Mouse (Mus musculus) ZHBTc4 (cell line): ENCODE measurements around the gene Ift80.
"Not testable (repeated sequence)": the region's sequence is repeated elsewhere in the genome, so short reads cannot be mapped to it uniquely, and the experiment has no call there.

Experiments
- DNase-seq: peaks from one replicate; pipeline ENCODE4 v3.0.0-alpha.2; 2011; ENCODE audit warnings: low read depth, low spot score

Ift80 gene

GRCm38 (mm10) chr3:68986550-68986949, 17.8 kb downstream of the Ift80 start:
- no peak for DNase-seq

GRCm38 (mm10) chr3:68980898-68981297, 23.5 kb downstream of the Ift80 start:
- no peak for DNase-seq

GRCm38 (mm10) chr3:68979187-68979586, 25.2 kb downstream of the Ift80 start:
- peak; percentile 10 for DNase-seq

GRCm38 (mm10) chr3:68977696-68978095, 26.7 kb downstream of the Ift80 start:
- no peak for DNase-seq

DNA sequence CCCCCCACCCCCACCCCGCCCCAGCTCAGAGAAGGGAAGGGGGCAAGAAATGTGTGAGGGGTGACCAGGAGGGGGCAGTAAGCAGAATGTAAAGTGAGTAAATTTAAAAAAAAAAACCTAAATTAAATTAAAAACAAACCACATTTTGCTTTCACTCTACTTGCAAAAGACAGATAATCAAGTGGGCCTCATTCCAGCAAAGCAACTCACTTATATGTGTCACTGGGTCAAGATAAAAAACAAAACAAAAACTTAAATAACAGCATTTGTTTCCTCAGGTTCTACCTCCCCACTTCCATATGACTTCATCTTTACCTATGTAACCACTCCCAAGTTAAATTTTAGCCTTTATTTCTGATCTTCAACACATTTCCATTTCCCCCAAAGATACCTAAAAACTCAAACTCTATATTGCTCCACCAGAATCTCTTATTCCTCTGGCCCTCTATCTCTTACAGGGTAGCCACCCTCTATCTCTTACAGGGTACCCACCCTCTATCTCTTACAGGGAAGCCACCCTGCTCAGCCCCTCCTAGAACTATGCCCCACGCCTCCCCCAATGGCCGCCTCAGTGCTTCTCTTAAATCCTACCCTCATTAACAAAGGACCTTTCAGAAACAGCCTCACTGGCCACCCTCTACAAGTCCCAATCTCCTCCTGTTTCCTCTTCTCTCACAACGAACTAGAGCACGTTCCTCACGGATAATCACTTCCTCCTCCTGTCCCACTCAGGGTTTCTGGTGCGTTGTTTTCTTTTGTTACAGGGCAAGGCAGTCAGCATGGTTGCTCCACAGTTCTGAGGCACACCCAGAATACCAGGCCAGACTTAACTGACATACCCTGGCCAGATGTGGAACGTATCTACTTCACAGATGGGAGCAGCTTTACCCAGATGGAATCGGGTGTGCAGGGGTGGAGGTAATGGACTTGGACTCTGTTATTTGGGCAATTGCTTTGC, 28.6 kb downstream of the Ift80 start:
- DNase-seq, result peak; percentile 58

GRCm38 (mm10) chr3:68974639-68975532, 29.5 kb downstream of the Ift80 start:
- no peak for DNase-seq

GRCm38 (mm10) chr3:68973574-68973973, 30.8 kb downstream of the Ift80 start:
- DNase-seq, result no peak

DNA sequence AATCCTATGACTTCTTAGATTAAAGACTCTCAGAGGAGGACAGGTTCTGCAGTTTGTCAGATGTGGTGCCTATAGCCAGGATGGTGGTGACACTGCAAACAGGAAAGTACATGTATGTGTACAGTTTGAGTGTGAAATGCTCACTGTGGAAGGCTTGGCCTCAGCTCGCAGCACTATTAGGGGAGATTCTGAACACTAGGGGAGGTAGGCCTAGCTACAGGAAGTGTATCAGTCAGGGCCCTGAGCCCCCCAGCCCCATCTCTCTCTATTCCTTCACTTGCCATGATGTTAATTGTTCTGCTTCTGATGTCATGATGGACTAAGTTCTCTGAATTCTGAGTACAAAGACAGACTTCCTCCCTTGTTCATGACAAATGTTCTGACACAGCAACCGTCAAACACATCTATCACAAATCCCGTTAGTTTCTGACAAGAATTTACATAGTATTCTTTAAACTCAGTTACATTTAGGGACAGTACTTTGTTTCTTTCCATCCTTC, 35.2 kb downstream of the Ift80 start:
- DNase-seq, result no peak

DNA sequence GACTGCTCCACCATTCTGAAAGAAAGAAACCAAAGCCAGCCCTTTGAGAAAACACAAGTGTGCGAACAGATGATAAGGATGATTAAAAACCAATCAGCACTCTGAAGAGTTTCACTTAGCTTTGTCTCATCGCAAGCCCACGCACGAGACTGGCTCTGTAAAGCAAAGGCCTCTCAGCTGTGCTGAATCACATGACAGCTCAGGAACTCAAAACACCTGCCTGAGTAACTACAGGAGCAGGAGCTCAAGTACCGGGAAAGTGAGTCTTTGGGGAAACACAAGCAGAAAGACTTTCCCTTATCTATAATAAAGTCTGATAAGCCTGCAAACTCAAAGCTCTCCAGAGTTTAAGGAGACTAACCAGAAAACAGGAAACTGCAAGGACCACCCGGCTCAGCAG, 37.0 kb downstream of the Ift80 start:
- DNase-seq, result no peak

DNA sequence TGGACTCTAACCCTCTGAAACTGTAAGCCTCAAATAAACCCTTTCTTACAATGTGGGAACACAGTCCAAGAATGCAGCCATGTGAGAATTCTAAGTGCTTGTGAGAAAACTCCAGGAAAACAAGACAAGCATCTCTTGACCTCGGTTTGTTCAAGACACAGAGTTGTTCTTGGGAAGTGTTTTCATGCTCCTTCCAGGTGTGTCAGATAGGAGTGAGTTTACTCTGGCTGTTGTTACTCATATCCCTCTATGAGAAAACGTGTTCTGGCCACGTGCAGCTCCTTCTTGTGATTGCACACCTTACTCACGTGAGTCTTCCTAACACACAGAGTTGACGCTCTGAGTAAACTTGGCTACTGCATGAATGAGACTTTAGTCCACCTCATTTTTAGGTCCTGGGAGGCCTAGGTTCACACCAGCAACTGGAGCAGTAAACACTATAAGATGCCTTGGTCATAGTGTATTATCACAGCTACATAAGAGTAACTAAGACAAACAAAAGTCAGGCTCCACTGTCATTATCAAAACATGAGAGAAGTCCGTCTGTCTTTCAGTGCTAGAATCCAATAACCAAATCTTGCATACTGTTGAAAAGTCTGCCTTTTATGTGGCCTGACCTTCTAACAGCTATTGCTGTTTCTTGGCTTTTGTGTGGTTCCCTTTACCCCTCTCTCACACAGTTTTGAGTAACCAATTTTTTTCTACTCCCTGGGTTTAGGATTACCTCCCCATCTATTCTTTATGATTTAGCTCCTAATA, 37.7 kb downstream of the Ift80 start:
- no peak for DNase-seq

DNA sequence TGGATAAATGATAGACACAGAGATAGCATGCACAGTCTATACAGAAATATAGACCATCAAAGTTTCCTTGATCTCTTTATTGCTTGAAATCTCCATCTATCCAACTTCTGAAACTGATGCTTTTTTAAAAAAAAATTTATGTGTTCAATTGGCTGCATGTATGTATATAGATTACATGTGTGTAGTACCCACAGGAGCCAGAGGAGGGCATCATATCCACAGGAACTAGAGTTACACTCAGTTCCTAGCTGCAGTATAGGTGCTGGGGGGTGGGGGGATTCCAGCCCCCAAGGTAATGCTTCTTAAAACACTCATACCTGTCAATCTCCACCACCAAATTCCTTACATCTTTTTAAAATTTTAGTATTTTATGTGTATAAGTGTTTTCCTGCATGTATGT, 39.7 kb downstream of the Ift80 start:
- DNase-seq, result peak; percentile 56

DNA sequence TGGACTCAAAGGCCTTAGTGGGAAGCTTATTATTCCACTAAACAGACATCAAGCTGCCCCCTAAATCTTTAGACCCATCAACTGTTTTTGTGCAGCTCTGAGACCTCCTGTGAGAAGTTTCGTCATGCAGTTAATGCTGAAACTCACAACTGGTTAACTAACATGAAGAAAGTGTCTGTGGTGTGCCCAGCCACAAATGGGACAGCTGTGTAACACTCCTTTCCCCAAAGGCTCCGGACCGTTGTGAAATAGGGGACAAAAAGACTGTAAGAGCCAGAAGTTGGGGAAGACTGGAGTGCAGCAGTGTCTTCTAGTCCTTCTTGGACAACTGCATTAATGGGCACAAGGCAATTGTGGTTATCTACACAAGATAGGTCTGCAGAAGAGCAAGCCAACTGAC, 47.0 kb downstream of the Ift80 start:
- DNase-seq, result no peak

DNA sequence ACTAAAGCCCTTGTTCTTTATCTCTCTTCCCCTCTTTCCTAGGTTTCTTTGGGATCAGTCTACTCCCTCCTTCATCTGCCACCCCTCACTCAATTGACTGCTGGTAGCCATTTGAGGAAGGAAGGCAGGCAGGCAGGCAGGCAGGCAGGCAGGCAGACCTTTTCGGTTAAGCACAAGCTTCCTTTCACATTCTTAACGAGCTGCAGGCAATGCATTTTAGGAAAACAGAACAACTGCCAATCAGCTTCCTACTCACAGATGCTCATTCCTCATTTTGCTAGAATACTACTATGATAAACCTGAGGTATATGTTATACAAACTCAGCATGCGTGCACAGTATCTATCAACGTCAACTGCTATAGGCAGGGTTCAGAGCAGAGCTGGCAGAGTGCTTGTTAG, 47.9 kb downstream of the Ift80 start:
- no peak for DNase-seq

- peak; percentile 54 for DNase-seq
These were observed 49.9 kb downstream of the Ift80 start for GRCm38 (mm10) chr3:68954487-68954886.

GRCm38 (mm10) chr3:68952707-68953106, 51.7 kb downstream of the Ift80 start:
- no peak for DNase-seq

DNA sequence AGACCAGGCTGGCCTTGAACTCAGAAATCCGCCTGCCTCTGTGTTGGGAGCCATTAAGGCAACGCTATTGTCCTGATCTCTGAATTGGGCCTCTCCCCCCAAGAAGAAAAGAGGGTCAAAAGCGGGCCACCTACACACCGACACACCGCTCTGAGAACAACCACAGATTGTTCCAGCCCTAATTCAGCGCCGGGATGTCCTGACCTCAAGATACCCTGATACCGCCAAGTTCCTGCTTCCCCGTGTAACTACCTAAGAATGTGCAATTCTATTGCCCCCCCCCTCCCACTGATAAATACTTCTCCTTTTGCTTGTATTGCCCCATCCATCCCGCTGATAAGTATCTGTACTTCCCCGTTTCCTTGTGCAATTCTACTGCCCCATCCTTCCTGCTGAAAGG, 52.4 kb downstream of the Ift80 start:
- DNase-seq, result not testable (repeated sequence)

GRCm38 (mm10) chr3:68949381-68949780, 55.0 kb downstream of the Ift80 start:
- no peak for DNase-seq

- DNase-seq, result no peak
These were observed 55.5 kb downstream of the Ift80 start for GRCm38 (mm10) chr3:68948918-68949317.

- no peak for DNase-seq
These were observed 62.5 kb downstream of the Ift80 start for GRCm38 (mm10) chr3:68941867-68942266.

GRCm38 (mm10) chr3:68940311-68940710, 64.1 kb downstream of the Ift80 start:
- DNase-seq, result no peak

- no peak for DNase-seq
These were observed 65.1 kb downstream of the Ift80 start for GRCm38 (mm10) chr3:68939312-68939711.
